ENCODE assay signal across 23 mouse cellular contexts in genomic region chr7:101539774-101540173, GRCm38 (mm10). TPM values are rescaled to one million over a fixed set of nuclear protein-coding genes. Genes with fewer than 3 reads are reported as not detected.
DNase-seq lines count a peak whose midpoint lies in the region; ATAC-seq and TF ChIP-seq lines count a peak whose summit lies in the region.
"Had no signal": no experiment of that assay in that cellular context is flagged by ENCODE, and none has a peak within 500 bp of the region (broad histone marks: within the 10 kb centered on the region; RNA-seq: fewer than 3 reads in every experiment).

No protein-coding gene starts in this region.

- no peak for DNase-seq in forebrain, embryonic 10.5 days (ENCODE audit: extremely low spot score, low spot score)
- DNase-seq in brain, adult 2 months (ENCODE audit: low read depth, low spot score), result peak; percentile 66
- DNase-seq in stomach, postnatal 0 days (ENCODE audit: low spot score), result no peak
- DNase-seq in lung, adult 2 months, result no peak
- DNase-seq: adrenal gland, postnatal 14 days; cerebellum, adult 18-20 months; cerebellum, adult 9-11 months; cerebellum, postnatal 36 days; gastrocnemius, postnatal 36 days; heart, adult 11 months; heart, postnatal 4 days had no signal

- H3K9me3 ChIP-seq in forebrain, embryonic 16.5 days (ENCODE audit: control insufficient read depth, low read length), result no peaks in the 10 kb centered on the region
- no peaks in the 10 kb centered on the region for H3K9me3 ChIP-seq in forebrain, embryonic 10.5 days
- no peaks in the 10 kb centered on the region for H3K9me3 ChIP-seq in midbrain, embryonic 13.5 days
- no peaks in the 10 kb centered on the region for H3K9me3 ChIP-seq in midbrain, embryonic 16.5 days (replicated peaks; ENCODE audit: control insufficient read depth, low read length, poor library complexity, severe bottlenecking)
- no peaks in the 10 kb centered on the region for H3K9me3 ChIP-seq in stomach, postnatal 0 days (ENCODE audit: control insufficient read depth, low read length)
- H3K9me3 ChIP-seq: embryonic facial prominence, embryonic 10.5 days; heart, embryonic 13.5 days; hindbrain, embryonic 12.5 days had no signal

- 0 out of 2 replicates have a peak, but pooled peaks have one; percentile 16 for ATAC-seq in forebrain, embryonic 16.5 days
- 0 out of 2 replicates have a peak, but pooled peaks have one; percentile 22 for ATAC-seq in midbrain, embryonic 13.5 days
- no peak for ATAC-seq in midbrain, embryonic 16.5 days
- ATAC-seq in stomach, postnatal 0 days (ENCODE audit: low FRiP score, low TSS enrichment), result no peak
- ATAC-seq: activated CD4-positive, CD25-positive, alpha-beta regulatory T cell, adult 4 months; hindbrain, embryonic 16.5 days; inflammation-experienced regulatory T-cells, adult 6 months had no signal

- H3K9ac ChIP-seq in forebrain, embryonic 16.5 days (replicated peaks; ENCODE audit: low read depth, low read length), result no peak overlapping the region
- no peak overlapping the region for H3K9ac ChIP-seq in midbrain, embryonic 13.5 days (replicated peaks)
- H3K9ac ChIP-seq in midbrain, embryonic 16.5 days (ENCODE audit: low read depth, low read length), result no peak overlapping the region
- H3K9ac ChIP-seq in stomach, postnatal 0 days (ENCODE audit: low read length), result no peak overlapping the region
- H3K9ac ChIP-seq: heart, embryonic 13.5 days; hindbrain, embryonic 12.5 days had no signal

- TF ChIP-seq CTCF in stomach, postnatal 0 days (IDR thresholded peaks at IDR 0.05; ENCODE audit: low read depth), result no peak
- TF ChIP-seq CTCF in lung, adult 2 months (IDR thresholded peaks at IDR 0.05; ENCODE audit: insufficient read depth, low read length), result no peak

- no peak for TF ChIP-seq EP300 in stomach, postnatal 0 days (optimal IDR thresholded peaks at IDR 0.05)

- H3K4me3 ChIP-seq in forebrain, embryonic 16.5 days (replicated peaks; ENCODE audit: low read length), result no peak overlapping the region
- H3K4me3 ChIP-seq in forebrain, embryonic 10.5 days, result no peak overlapping the region
- no peak overlapping the region for H3K4me3 ChIP-seq in midbrain, embryonic 13.5 days (replicated peaks)
- H3K4me3 ChIP-seq in midbrain, embryonic 16.5 days (ENCODE audit: low read depth, low read length), result no peak overlapping the region
- H3K4me3 ChIP-seq in stomach, postnatal 0 days (ENCODE audit: low read depth, low read length), result no peak overlapping the region
- H3K4me3 ChIP-seq in lung, adult 2 months (replicated peaks; ENCODE audit: extremely low read depth, low read depth, low read length), result no peak overlapping the region
- H3K4me3 ChIP-seq: embryonic facial prominence, embryonic 10.5 days; heart, embryonic 13.5 days; hindbrain, embryonic 12.5 days had no signal

- H3K4me1 ChIP-seq in forebrain, embryonic 16.5 days (replicated peaks; ENCODE audit: control insufficient read depth, insufficient read depth, low read length), result peaks cover 7% of the 10 kb centered on the region; the same call in 1 of the 2 replicates
- peaks cover 17% of the 10 kb centered on the region for H3K4me1 ChIP-seq in forebrain, embryonic 10.5 days
- H3K4me1 ChIP-seq in midbrain, embryonic 13.5 days (replicated peaks), result peaks cover 15% of the 10 kb centered on the region
- peaks cover 7% of the 10 kb centered on the region; the same call in 1 of the 2 replicates for H3K4me1 ChIP-seq in midbrain, embryonic 16.5 days (ENCODE audit: control insufficient read depth, insufficient read depth, low read length)
- 0 out of 2 replicates have a peak, but pooled peaks cover 2% of the 10 kb centered on the region for H3K4me1 ChIP-seq in stomach, postnatal 0 days (replicated peaks; ENCODE audit: control insufficient read depth, insufficient read depth)
- no peaks in the 10 kb centered on the region for H3K4me1 ChIP-seq in lung, adult 2 months (ENCODE audit: control insufficient read depth, insufficient read depth, low read length)

- no peak overlapping the region for H3K4me2 ChIP-seq in forebrain, embryonic 16.5 days (ENCODE audit: low read length)
- H3K4me2 ChIP-seq in midbrain, embryonic 13.5 days (replicated peaks), result no peak overlapping the region
- no peak overlapping the region for H3K4me2 ChIP-seq in midbrain, embryonic 16.5 days (ENCODE audit: low read length)
- H3K4me2 ChIP-seq in stomach, postnatal 0 days (replicated peaks; ENCODE audit: low read depth), result no peak overlapping the region
- H3K4me2 ChIP-seq: heart, embryonic 13.5 days; hindbrain, embryonic 12.5 days had no signal

- TF ChIP-seq POLR2A in lung, adult 2 months (IDR thresholded peaks at IDR 0.05; ENCODE audit: borderline replicate concordance, extremely low read depth, low read depth, low read length), result no peak

- H3K27me3 ChIP-seq in forebrain, embryonic 16.5 days (replicated peaks; ENCODE audit: control insufficient read depth, insufficient read depth, low read length), result no peaks in the 10 kb centered on the region
- peaks cover 10% of the 10 kb centered on the region for H3K27me3 ChIP-seq in forebrain, embryonic 10.5 days (ENCODE audit: poor library complexity, severe bottlenecking)
- H3K27me3 ChIP-seq in midbrain, embryonic 13.5 days, result no peaks in the 10 kb centered on the region
- no peaks in the 10 kb centered on the region for H3K27me3 ChIP-seq in midbrain, embryonic 16.5 days (ENCODE audit: control insufficient read depth, insufficient read depth, low read depth, low read length)
- H3K27me3 ChIP-seq in stomach, postnatal 0 days (ENCODE audit: control insufficient read depth, insufficient read depth, low read length), result no peaks in the 10 kb centered on the region
- H3K27me3 ChIP-seq: hindbrain, embryonic 12.5 days had no signal

- H3K36me3 ChIP-seq in forebrain, embryonic 16.5 days (ENCODE audit: control insufficient read depth, insufficient read depth), result no peaks in the 10 kb centered on the region
- no peaks in the 10 kb centered on the region for H3K36me3 ChIP-seq in forebrain, embryonic 10.5 days (replicated peaks)
- no peaks in the 10 kb centered on the region for H3K36me3 ChIP-seq in midbrain, embryonic 13.5 days
- H3K36me3 ChIP-seq in midbrain, embryonic 16.5 days (ENCODE audit: control insufficient read depth, insufficient read depth, low read length), result no peaks in the 10 kb centered on the region
- H3K36me3 ChIP-seq in stomach, postnatal 0 days (ENCODE audit: control insufficient read depth, insufficient read depth, low read length), result no peaks in the 10 kb centered on the region
- H3K36me3 ChIP-seq: embryonic facial prominence, embryonic 10.5 days; heart, embryonic 13.5 days; hindbrain, embryonic 12.5 days had no signal

- H3K27ac ChIP-seq in forebrain, embryonic 16.5 days (ENCODE audit: low read length), result no peak overlapping the region
- H3K27ac ChIP-seq in forebrain, embryonic 10.5 days, result no peak overlapping the region
- no peak overlapping the region for H3K27ac ChIP-seq in midbrain, embryonic 13.5 days
- H3K27ac ChIP-seq in midbrain, embryonic 16.5 days (ENCODE audit: low read length), result no peak overlapping the region
- no peak overlapping the region for H3K27ac ChIP-seq in stomach, postnatal 0 days (replicated peaks)
- H3K27ac ChIP-seq: embryonic facial prominence, embryonic 10.5 days; heart, embryonic 13.5 days; hindbrain, embryonic 12.5 days had no signal

- 41% methylated on average over 9 of the region's 9 CpGs for WGBS in forebrain, embryonic 16.5 days
- 58% methylated on average over 9 of the region's 9 CpGs for WGBS in forebrain, embryonic 10.5 days
- 37% methylated on average over 9 of the region's 9 CpGs for WGBS in midbrain, embryonic 13.5 days
- 30% methylated on average over 9 of the region's 9 CpGs for WGBS in midbrain, embryonic 16.5 days
- WGBS in stomach, postnatal 0 days, result 48% methylated on average over 9 of the region's 9 CpGs
- 41% methylated on average over 9 of the region's 9 CpGs for WGBS in lung, adult 2 months

RNA-seq across cellular contexts. Expression of gene Art2b, which starts 45.6 kb away (rescaled TPM):
- polyA plus RNA-seq in forebrain, embryonic 16.5 days (2015; fragmentation: Nextera tagmentation; extraction: Ambion mirVana), result not detected in 2 replicates
- not detected in 2 replicates for polyA plus RNA-seq in forebrain, embryonic 10.5 days (2016; fragmentation: Nextera tagmentation; extraction: Ambion mirVana)
- not detected in 2 replicates for polyA plus RNA-seq in midbrain, embryonic 13.5 days (2015; fragmentation: Nextera tagmentation; extraction: Ambion mirVana)
- polyA plus RNA-seq in midbrain, embryonic 16.5 days (2015; fragmentation: Nextera tagmentation; extraction: Ambion mirVana), result not detected in 2 replicates
- not detected in 2 replicates for polyA plus RNA-seq in stomach, postnatal 0 days (2015; fragmentation: Nextera tagmentation; extraction: Ambion mirVana)
- 0.42 and 1.0 TPM in 2 replicates for polyA plus RNA-seq in lung, adult 2 months (2012; rRNA removed)
- polyA plus RNA-seq: C2C12; embryonic facial prominence, embryonic 10.5 days; embryonic facial prominence, embryonic 14.5 days; heart, embryonic 13.5 days; heart, postnatal 0 days; hindbrain, embryonic 12.5 days; hindbrain, embryonic 16.5 days had no signal

Comparison
In these comparisons a context has a peak if more than half of its experiments do, and no peak if none do; other contexts are left out.
1. ATAC-seq: peak in forebrain, embryonic 16.5 days (single experiment) and midbrain, embryonic 13.5 days (single experiment); none in midbrain, embryonic 16.5 days (single experiment) and stomach, postnatal 0 days (single experiment).